Mouse (Mus musculus) forebrain, embryonic 10.5 days (tissue): Measurements from ENCODE around the gene Clasp2. TPM values are rescaled to one million over a fixed set of nuclear protein-coding genes. Genes with fewer than 3 reads are reported as not detected.

ENCODE experiments used
- DNase-seq: peaks from one replicate; pipeline ENCODE4 v3.0.0-alpha.2; 2017; ENCODE audit warnings: low spot score; ENCODE audit errors: extremely low spot score
- H3K27ac ChIP-seq: fragments of 300-500 bp; sonication (generic); 2 replicates; pipeline ENCODE4 v1.5.1; 2016; ENCODE audit warnings: mild to moderate bottlenecking
- H3K27me3 ChIP-seq: fragments of 300-500 bp; sonication (generic); 2 replicates; pipeline ENCODE4 v1.6.1; 2016; ENCODE audit warnings: mild to moderate bottlenecking; ENCODE audit not compliant: poor library complexity, severe bottlenecking
- H3K36me3 ChIP-seq: fragments of 300-500 bp; sonication (generic); replicated peaks from 2 replicates; pipeline ENCODE4 v1.6.1; 2016; ENCODE audit warnings: mild to moderate bottlenecking, moderate library complexity
- H3K4me1 ChIP-seq: fragments of 300-500 bp; sonication (generic); 2 replicates; pipeline ENCODE4 v1.6.1; 2016
- H3K4me3 ChIP-seq: fragments of 300-500 bp; sonication (generic); 2 replicates; pipeline ENCODE4 v1.5.1; 2016; ENCODE audit warnings: mild to moderate bottlenecking, moderate library complexity
- H3K9me3 ChIP-seq: fragments of 300-500 bp; sonication (generic); 2 replicates; pipeline ENCODE4 v1.6.1; 2016; ENCODE audit warnings: mild to moderate bottlenecking, moderate library complexity
- WGBS: fragments of 180-500 bp; shearing (Covaris S2); methylation state at CpG from one replicate; pipeline ENCODE4 v1.1.7; 2016; 5-methylcytosine and 5-hydroxymethylcytosine counted together
- polyA plus RNA-seq: library from polyadenylated mRNA; unstranded; fragments of >200 nt; fragmentation: Nextera tagmentation; extraction: Ambion mirVana; gene quantifications from 2 replicates; pipeline ENCODE4 v1.2.1, GENCODE M21; 2016

Gene Clasp2
- polyA plus RNA-seq, 1 experiment from 2014 or later: 36.8 TPM

DNA sequence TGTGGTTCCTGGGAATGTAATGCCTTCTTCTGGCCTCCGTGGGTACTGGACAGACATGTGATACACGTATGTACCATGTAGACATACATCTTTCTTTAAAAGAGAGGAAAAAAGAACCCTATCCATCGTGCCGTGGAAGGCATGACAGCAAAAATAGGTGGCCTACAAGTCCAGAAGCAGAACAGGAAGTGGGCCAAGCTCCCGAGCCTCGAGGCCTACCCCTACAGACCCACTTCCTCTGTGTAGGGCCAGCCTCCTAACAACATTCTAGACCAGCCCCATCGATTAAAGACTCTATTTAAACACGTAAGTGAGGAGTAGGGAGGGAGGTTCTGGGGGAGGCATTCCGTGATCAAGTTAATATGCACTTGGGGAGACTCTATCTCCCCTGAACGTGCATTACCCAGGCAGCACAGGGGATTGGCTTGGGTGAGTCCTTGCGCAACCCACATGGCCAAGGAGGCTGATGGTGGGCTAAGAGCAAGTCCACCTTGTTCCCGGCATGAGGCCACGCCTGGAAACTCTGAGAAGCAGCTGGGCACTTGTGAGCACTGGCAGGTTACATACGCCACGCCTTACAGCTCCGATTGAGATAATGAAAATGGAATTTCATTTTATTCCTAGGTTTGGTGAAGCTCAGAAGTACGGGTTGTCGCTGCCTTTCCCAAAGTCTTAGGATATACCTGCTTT, 14.1 kb upstream of the Clasp2 start:
- H3K36me3 ChIP-seq: no peaks in the 10 kb centered on the region
- no peaks in the 10 kb centered on the region for H3K4me1 ChIP-seq
- H3K9me3 ChIP-seq: no peaks in the 10 kb centered on the region
- H3K27ac ChIP-seq: no peak overlapping the region
- WGBS: 90% methylated on average over 18 of the region's 18 CpGs
- no peak overlapping the region for H3K4me3 ChIP-seq
- H3K27me3 ChIP-seq: no peaks in the 10 kb centered on the region
- no peak for DNase-seq

- Histone ChIP-seq H3K27ac (no peak overlapping the region), H3K4me1 (no peaks in the 10 kb centered on the region), H3K9me3 (no peaks in the 10 kb centered on the region), H3K36me3 (no peaks in the 10 kb centered on the region), H3K4me3 (no peak overlapping the region), H3K27me3 (no peaks in the 10 kb centered on the region)
- 95% methylated on average over 3 of the region's 3 CpGs for WGBS
- DNase-seq: no peak
Observed at GRCm38 (mm10) chr9:113731540-113731939, 9.7 kb upstream of the Clasp2 start.

DNA sequence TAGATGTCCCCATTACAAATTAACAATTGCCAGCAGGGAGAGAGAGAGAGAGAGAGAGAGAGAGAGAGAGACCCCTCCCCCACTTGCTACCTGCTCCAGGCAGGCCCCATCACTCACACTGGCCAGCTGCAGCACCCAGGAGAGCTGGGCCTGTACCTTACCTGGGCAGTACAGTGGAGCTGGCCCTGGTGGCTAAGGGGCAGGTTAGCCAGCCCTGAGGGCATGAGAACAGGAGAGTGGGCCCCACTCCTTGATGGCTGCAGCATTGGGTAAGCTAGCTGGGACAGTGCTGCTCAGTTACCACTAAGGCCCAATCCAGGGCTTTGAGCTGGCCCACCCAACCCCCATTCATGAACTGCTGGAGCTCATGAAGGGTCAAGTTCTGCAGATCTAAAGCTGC, 5.4 kb upstream of the Clasp2 start:
- no peaks in the 10 kb centered on the region for H3K9me3 ChIP-seq
- H3K4me1 ChIP-seq: peaks cover 9% of the 10 kb centered on the region
- H3K4me3 ChIP-seq: no peak overlapping the region
- no peak overlapping the region for H3K27ac ChIP-seq
- no peaks in the 10 kb centered on the region for H3K27me3 ChIP-seq
- no peak for DNase-seq
- no peaks in the 10 kb centered on the region for H3K36me3 ChIP-seq

- no peak overlapping the region for H3K27ac ChIP-seq
- 73% methylated on average over 9 of the region's 9 CpGs for WGBS
- DNase-seq: no peak
- H3K4me1 ChIP-seq: peaks cover 18% of the 10 kb centered on the region
- H3K36me3 ChIP-seq: no peaks in the 10 kb centered on the region
- no peak overlapping the region for H3K4me3 ChIP-seq
- no peaks in the 10 kb centered on the region for H3K9me3 ChIP-seq
- no peaks in the 10 kb centered on the region for H3K27me3 ChIP-seq
Observed at GRCm38 (mm10) chr9:113738021-113738420, 3.3 kb upstream of the Clasp2 start.

DNA sequence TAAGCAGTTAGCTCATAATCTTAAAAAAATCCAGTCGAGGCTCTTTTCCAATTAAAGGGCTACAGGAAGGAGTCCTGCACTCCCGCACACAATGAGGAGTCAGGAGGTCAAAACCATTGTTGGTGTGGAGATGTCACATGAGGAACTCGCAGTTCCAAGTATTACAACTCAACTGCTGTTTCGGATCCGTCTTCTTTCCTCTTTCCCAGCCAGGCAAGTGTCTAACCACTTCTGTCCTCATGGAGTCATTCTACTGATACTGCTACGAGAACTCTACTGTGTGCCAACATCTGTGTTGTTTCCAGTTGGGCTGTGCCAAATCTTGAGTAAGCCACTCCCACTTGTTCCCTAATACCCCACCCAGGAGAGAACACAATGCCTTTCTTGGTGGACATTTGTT, 2.3 kb upstream of the Clasp2 start:
- no peaks in the 10 kb centered on the region for H3K9me3 ChIP-seq
- H3K27ac ChIP-seq: no peak overlapping the region
- H3K4me1 ChIP-seq: peaks cover 22% of the 10 kb centered on the region
- H3K4me3 ChIP-seq: no peak overlapping the region
- 91% methylated on average over 6 of the region's 6 CpGs for WGBS
- DNase-seq: no peak
- H3K27me3 ChIP-seq: no peaks in the 10 kb centered on the region
- H3K36me3 ChIP-seq: no peaks in the 10 kb centered on the region

DNA sequence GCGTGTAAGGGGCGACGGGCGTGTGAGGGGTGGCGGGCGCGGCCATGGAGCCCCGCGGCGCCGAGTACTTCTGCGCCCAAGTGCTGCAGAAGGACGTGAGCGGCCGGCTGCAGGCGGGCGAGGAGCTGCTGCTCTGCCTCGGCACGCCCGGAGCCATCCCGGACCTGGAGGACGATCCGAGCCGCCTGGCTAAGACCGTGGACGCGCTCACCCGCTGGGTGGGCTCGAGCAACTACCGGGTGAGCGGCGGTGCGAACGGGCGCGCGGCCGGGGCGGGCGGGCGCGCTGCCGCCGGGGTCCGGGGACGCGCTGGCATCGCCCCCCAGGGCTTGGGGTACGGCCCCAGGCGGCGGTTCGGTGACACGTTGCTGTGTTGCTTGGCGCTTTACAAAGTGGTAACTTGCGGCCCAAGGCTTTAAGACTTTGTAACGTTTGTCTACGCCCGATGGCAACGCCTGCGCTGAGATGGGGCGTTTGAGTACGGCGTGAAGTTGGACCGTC, 414 bp downstream of the Clasp2 start:
- peak; percentile 63 for DNase-seq

GRCm38 (mm10) chr9:113742361-113742794, 1.1 kb downstream of the Clasp2 start:
- 12% methylated on average over 17 of the region's 17 CpGs for WGBS
- Histone ChIP-seq H3K27me3 (no peaks in the 10 kb centered on the region), H3K9me3 (no peaks in the 10 kb centered on the region), H3K36me3 (no peaks in the 10 kb centered on the region), H3K4me3 (peak overlapping the region; percentile 96), H3K27ac (peak overlapping the region; percentile 95), H3K4me1 (peaks cover 22% of the 10 kb centered on the region)
- no peak for DNase-seq

More for the DNA sequence above, 414 bp downstream of the Clasp2 start:
- Histone ChIP-seq H3K4me3 (peak overlapping the region; percentile 96), H3K27ac (peak overlapping the region; percentile 95), H3K4me1 (peaks cover 22% of the 10 kb centered on the region), H3K36me3 (no peaks in the 10 kb centered on the region), H3K9me3 (no peaks in the 10 kb centered on the region), H3K27me3 (no peaks in the 10 kb centered on the region)
- under 1% methylated on average over 64 of the region's 64 CpGs for WGBS

DNA sequence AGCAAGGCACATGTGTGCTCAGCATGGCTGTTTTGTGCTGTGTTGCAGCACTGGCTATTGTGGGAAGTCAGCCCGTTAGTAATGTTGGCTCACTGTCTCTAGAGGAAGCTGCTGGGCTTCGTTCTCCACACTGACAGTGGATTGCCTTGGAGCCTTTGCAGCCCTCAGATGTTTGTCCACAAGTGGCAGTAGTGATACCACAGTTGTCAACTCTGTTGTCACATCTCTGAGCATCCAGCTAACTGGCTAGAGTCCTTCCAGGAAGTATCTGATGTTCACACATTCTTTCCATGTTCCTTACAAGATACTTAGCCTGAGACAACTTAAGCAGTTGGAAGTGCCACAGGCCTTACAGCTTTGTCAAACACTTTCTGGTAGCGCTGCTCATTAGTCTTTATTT, 2.0 kb downstream of the Clasp2 start:
- 0 out of 2 replicates have a peak, but pooled peaks cover 4% of the 10 kb centered on the region for H3K36me3 ChIP-seq
- H3K4me3 ChIP-seq: peak overlapping the region; percentile 96; the same call in 1 of the 2 replicates
- DNase-seq: no peak
- H3K4me1 ChIP-seq: peaks cover 22% of the 10 kb centered on the region
- H3K27me3 ChIP-seq: no peaks in the 10 kb centered on the region
- WGBS: 66% methylated on average over 3 of the region's 3 CpGs
- no peaks in the 10 kb centered on the region for H3K9me3 ChIP-seq
- H3K27ac ChIP-seq: no peak overlapping the region

DNA sequence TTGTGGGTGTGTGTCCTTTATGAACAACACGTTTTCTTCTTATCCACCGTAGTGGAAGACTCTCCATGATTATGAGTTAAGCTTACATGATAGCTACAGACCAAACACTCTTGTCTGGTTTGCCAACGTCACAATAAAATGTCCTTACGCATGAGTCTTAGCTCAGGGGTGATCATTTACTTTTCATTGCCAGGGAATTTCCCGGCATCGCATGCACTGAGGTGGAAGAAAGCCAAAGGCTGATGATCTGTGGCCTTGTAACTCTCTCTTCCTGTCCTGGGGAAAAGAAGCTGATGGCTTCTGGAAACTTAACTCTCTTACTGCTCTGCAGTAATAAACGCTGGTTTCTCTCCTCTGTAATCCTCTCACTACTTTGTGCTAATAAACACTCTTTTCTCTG, 8.1 kb downstream of the Clasp2 start:
- WGBS: 86% methylated on average over 7 of the region's 7 CpGs
- Histone ChIP-seq H3K4me3 (no peak overlapping the region), H3K4me1 (no peaks in the 10 kb centered on the region), H3K36me3 (peaks cover 15% of the 10 kb centered on the region), H3K27ac (no peak overlapping the region), H3K9me3 (no peaks in the 10 kb centered on the region), H3K27me3 (no peaks in the 10 kb centered on the region)
- no peak for DNase-seq

DNA sequence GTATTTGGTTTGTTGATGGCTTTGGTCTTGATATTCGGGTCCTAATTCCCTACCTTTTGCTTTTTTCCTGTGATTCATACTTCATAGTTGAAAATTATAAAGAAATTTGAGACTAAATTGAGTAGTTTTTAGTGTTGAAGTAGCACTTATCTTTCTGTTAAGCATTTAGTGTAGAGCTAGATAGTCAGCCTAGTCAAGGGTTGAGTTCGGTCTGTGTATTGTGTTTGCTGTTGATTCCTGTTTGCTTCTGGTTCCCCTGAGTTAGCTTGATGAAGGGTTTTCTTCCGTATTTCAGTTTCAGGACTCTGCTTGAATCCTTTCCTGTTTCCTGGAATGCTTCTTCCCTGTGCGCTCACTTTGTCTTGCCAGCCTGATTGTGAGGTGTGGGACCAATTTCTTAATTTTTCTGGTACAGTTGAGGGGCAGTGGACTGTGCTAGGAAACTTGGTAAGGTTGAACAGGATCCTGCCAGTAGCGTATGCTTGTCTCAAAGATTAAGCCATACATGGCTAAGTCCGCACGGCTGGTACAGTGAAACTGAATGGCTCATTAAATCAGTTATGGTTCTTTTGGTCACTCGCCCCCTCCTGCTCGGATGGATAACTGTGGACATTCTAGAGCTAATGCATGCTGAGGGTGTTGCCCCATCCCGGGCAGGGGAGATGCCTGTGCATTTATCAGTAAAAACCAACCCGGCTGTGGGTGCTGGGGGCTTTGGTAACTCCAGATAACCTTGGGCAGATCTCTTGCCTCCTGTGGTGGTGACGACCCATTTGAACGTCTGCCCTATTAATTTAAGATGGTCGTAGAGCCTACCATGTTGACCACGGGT, 14.8 kb downstream of the Clasp2 start:
- peaks cover 9% of the 10 kb centered on the region for H3K4me1 ChIP-seq
- no peaks in the 10 kb centered on the region for H3K27me3 ChIP-seq
- H3K36me3 ChIP-seq: peaks cover 24% of the 10 kb centered on the region
- H3K27ac ChIP-seq: no peak overlapping the region
- no peak for DNase-seq
- 91% methylated on average over 15 of the region's 15 CpGs for WGBS
- H3K9me3 ChIP-seq: peaks cover 13% of the 10 kb centered on the region; the same call in 1 of the 2 replicates
- no peak overlapping the region for H3K4me3 ChIP-seq

GRCm38 (mm10) chr9:113758472-113758871, 17.2 kb downstream of the Clasp2 start:
- Histone ChIP-seq H3K9me3 (peaks cover 13% of the 10 kb centered on the region; the same call in 1 of the 2 replicates), H3K27me3 (no peaks in the 10 kb centered on the region), H3K36me3 (peaks cover 36% of the 10 kb centered on the region), H3K4me1 (peaks cover 9% of the 10 kb centered on the region), H3K4me3 (no peak overlapping the region), H3K27ac (no peak overlapping the region)
- WGBS: 95% methylated on average over 10 of the region's 10 CpGs
- no peak for DNase-seq

GRCm38 (mm10) chr9:113759684-113760083, 18.4 kb downstream of the Clasp2 start:
- Histone ChIP-seq H3K4me3 (no peak overlapping the region), H3K27ac (no peak overlapping the region), H3K9me3 (peaks cover 13% of the 10 kb centered on the region; the same call in 1 of the 2 replicates), H3K4me1 (peaks cover 9% of the 10 kb centered on the region), H3K36me3 (peaks cover 47% of the 10 kb centered on the region), H3K27me3 (no peaks in the 10 kb centered on the region)
- DNase-seq: no peak
- WGBS: 95% methylated on average over 1 of the region's 1 CpGs

DNA sequence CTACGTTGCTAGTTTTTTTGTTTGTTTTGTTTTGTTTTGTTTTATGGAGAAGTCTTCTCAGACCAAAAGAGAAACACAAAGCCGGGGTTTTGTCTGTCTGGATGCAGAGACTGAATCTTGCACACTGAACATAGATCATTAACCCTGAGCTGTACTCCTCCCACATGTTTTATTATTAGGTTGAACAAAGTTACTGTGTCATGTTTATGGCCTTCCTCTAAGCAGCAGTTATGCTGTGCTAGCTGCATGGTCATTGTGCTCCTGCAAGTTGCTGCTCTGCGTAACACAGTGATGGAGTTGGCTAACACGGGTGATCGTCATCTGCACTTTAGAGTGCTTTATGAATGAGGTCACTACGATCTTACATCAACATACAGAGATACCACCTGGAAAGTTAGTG, 21.1 kb downstream of the Clasp2 start:
- 96% methylated on average over 6 of the region's 6 CpGs for WGBS
- H3K9me3 ChIP-seq: peaks cover 13% of the 10 kb centered on the region; the same call in 1 of the 2 replicates
- peaks cover 56% of the 10 kb centered on the region for H3K36me3 ChIP-seq

More for the DNA sequence above, 21.1 kb downstream of the Clasp2 start:
- Histone ChIP-seq H3K27me3 (no peaks in the 10 kb centered on the region), H3K27ac (no peak overlapping the region), H3K4me1 (no peaks in the 10 kb centered on the region), H3K4me3 (no peak overlapping the region)
- DNase-seq: no peak
